Mouse (Mus musculus): ENCODE data around the gene Syngap1.
"Not testable (repeated sequence)": the region's sequence is repeated elsewhere in the genome, so short reads cannot be mapped to it uniquely, and the experiment has no call there.

The Syngap1 gene

DNA sequence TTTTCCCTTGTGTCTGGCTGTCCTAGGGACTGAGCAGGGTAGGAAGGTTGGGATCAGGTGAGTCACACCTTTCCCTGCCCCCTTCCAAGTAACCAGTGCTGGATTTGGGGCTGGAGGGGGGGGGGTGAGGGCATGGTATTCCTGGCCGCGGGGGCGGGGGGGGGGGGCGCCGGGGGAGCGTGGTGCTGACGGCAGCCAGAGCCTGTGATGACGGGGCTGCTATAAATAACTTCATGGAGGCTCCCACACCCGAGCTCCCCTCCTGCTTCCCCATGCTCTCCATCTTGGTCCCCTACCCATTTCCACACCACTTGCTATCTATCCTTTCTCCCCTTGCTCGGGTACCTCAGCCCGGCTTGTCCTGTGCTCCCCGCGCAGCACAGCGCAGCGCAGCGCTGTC, 12.7 kb downstream of the Syngap1 start:
- DNase-seq (ENCODE audit: low spot score in 2 of 2): no peak

DNA sequence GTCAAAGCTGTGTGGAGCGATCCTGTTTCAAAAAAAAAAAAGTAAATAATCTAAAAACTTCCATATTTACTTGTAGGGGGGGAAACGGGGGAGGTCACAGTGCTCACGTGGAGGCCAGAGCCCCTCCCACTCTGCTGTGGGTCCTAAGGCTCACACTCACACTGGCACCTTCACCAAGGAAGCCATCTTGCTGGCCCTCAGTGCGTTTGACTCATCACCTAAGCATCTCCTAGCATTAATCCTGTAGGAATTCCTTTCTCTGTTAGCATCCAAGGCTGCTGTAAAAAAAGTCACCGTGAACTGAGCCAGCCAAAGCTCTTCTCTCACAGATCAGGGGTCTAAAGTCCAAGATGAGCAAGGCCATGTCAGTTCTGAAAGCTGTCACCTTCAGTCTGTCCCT, 15.3 kb downstream of the Syngap1 start:
- DNase-seq (ENCODE audit: low spot score in 2 of 2): no peak

- no peak for DNase-seq (ENCODE audit: low spot score in 2 of 2)
Measured at GRCm38 (mm10) chr17:26956895-26957294, 15.8 kb downstream of the Syngap1 start.

- no peak for DNase-seq (ENCODE audit: low spot score in 2 of 2)
Measured at GRCm38 (mm10) chr17:26957872-26958271, 16.8 kb downstream of the Syngap1 start.

- DNase-seq (ENCODE audit: low spot score in 2 of 2): no peak
Measured at GRCm38 (mm10) chr17:26958880-26959279, 17.8 kb downstream of the Syngap1 start.

DNA sequence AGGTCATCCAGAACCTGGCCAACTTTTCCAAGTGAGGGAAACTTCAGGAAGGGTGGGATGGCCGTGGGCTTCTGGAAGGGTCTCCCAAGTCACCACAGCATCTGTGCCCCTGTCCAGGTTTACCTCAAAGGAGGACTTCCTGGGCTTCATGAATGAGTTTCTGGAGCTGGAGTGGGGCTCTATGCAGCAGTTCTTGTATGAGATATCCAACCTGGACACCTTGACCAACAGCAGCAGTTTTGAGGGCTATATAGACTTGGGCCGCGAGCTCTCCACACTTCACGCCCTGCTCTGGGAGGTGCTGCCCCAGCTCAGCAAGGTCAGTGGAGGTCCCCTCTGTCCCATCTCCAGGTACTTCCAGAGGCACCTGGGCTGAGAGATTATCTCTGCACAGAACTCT, 18.8 kb downstream of the Syngap1 start:
- no peak for DNase-seq (ENCODE audit: low spot score in 2 of 2)

DNA sequence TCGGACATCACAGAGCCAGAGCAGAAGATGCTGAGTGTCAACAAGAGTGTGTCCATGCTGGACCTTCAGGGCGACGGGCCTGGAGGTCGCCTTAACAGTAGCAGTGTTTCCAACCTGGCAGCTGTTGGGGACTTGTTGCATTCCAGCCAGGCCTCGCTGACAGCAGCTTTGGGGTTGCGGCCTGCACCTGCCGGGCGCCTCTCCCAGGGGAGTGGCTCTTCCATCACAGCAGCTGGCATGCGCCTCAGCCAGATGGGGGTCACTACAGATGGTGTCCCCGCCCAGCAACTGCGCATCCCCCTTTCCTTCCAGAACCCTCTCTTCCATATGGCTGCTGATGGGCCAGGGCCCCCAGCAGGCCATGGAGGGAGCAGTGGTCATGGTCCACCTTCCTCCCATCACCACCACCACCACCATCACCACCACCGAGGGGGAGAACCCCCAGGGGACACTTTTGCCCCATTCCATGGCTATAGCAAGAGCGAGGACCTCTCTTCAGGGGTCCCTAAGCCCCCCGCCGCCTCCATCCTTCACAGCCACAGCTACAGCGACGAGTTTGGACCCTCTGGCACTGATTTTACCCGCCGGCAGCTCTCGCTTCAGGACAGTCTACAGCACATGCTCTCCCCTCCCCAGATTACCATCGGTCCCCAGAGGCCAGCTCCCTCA, 20.7 kb downstream of the Syngap1 start:
- DNase-seq (ENCODE audit: low spot score in 2 of 2): no peak

DNA sequence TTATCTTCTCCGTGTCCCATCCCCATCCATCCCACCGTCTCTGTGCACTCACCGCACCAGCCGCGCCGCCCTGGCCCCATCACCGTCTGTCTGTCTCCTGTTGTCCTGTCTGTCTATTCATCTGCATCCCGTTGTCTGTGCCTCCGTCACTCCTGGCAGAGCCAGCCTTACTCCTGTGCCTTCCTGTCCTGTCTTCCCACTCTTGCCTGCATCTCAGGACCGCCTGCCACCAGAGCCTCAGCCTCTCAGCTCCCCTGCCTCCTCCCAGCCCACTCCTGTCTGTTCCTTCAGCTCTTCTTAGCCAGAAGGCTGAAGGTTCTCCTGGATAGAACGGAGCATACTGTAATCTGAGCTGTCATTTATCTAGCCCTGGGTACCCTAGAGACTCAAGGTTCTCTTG, 25.9 kb downstream of the Syngap1 start:
- no peak for DNase-seq (ENCODE audit: low spot score in 2 of 2)

- DNase-seq (ENCODE audit: low spot score in 2 of 2): no peak
Measured at GRCm38 (mm10) chr17:26967477-26967876, 26.4 kb downstream of the Syngap1 start.

GRCm38 (mm10) chr17:26968200-26968611, 27.2 kb downstream of the Syngap1 start:
- DNase-seq (ENCODE audit: low spot score in 2 of 2): no peak

DNA sequence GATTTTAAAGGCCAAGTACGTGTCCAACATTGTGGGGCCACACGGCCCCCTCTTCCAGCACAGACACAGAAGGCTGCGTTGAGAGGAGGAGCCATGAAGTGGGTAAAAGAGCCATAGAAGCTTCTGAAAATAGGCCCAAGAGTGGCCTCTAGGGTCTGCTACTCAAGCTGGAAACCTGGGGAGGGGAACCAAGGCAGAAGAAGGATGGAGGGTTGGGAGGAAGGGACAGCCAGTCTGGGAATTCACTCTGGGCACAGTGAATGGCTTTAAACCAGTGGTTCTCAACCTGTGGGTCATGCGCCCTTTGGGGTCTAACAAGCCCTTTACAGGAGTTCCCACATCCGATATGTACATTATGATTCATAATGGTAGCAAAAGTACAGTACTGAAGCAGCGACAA, 28.2 kb downstream of the Syngap1 start:
- DNase-seq (ENCODE audit: low spot score in 2 of 2): no peak

DNA sequence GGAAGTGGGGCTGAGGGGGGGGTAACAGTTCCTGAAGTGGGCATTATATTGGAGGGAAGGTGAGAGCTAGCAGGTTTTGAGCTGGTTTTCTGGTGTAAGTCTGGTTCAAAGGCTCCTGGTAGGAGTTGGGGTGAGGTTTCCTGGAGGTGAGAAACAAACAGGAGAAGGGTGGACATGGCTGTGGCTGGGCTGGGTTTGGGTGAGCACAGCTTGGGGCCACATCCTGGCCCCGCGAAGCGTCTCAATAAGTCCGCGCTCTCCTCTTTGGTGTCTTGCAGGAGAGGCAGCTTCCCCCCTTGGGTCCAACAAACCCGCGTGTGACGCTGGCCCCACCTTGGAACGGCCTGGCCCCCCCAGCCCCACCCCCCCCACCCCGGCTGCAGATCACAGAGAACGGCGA, 29.2 kb downstream of the Syngap1 start:
- no peak for DNase-seq (ENCODE audit: low spot score in 2 of 2)

GRCm38 (mm10) chr17:26971247-26971905, 30.3 kb downstream of the Syngap1 start:
- DNase-seq (ENCODE audit: low spot score in 2 of 2): no peak

DNA sequence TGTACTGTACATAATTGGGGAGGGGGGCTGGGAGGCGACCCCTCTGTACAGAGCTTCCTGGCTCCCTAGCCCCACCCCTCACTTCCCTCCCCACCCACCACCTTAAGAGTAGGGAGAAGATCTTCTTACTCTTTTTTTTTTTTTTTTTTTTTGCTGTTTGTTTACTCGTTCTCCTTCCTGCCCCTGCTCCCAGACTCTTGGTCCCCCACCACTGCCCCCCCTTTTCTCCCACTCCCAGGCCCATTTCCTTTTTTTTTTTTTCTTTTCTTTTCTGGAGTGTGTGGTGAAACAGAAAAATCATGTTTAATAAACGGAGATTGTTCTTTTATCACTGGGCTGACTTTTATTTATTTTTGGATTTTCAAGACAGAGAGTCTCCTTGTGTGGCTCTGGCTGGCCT, 31.1 kb downstream of the Syngap1 start:
- no peak for DNase-seq (ENCODE audit: low spot score in 2 of 2)

DNA sequence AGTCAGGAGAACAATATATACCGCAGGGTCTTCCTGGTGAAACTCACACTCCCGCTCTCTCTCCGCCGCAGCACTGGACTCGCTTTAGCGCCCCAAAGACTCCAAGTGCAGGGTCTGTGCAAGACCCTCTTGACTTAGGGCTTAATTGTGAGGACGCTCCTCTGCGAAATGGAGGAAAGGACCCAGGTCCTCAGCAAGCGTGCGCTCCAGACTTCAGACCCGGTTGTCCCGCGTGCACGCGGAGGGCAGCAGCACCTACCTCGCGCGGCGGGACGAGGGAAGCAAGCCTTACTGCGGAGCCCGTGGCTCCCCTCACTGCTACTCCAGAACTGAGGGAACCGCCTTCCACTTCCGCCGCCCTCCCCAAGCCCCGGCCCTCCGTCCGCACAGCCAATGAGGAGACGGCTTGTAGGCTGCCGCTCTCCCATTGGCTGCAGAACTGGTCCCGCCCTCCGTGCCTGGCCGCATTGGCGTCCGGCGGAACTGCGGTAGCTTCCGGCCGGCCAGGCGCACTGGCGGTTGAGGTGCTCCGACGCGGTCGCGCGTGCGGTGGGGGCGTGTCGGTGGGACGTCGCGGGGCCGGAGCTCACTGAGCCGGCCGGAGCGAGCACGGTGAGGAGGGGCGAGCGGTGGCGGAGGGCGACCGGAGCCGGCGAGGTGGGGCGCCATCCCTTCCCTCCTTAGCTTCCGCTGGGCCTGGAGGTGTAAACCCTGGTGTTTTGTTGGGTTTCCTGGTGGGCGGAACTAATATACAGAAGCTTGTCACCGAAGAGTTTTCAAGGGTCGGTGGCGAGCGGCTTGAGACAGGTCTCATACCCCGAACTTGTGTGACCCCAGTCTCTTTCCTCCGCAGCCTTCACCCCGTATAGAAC, 31.9 kb downstream of the Syngap1 start, which contains the start of gene Zbtb9:
Zbtb9 (plus strand) TSS at position 465 of the 872 bp plus-strand sequence.
- peak; percentile 91 to 95 for DNase-seq (ENCODE audit: low spot score in 2 of 2)

DNA sequence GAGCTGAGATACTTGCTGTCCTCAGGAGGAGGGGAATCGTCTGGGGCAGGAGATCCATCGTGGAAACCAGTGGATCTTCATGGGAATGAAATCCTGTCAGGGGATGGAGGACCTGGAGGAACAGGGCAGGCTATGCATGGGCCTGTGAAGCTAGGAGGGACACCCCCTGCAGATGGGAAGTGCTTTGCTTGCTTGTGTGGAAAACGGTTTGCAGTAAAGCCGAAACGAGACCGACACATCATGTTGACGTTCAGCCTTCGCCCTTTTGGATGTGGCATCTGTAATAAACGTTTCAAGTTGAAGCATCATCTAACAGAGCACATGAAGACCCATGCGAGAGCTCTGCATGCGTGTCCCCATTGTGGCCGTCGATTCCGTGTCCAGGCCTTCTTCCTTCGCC, 33.5 kb downstream of the Syngap1 start:
- no peak for DNase-seq (ENCODE audit: low spot score in 2 of 2)

DNA sequence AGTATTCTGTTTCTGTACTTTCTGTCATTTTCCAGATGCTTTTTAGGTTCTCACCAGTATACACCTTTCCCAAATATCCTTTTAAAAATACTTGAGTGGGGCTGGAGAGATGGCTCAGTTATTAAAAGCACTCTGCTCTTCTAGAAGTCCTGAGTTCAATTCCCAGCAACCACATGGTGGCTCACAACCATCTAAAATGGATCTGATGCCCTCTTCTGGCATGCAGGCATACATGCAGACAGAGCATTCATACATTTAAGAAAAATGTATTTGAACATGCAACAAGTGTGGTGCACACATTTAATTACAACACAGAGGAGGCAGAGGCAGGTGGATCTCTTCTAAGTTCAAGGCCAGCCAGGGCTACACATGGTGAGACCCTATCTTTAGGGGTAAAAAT, 34.4 kb downstream of the Syngap1 start:
- no peak for DNase-seq (ENCODE audit: low spot score in 2 of 2)

GRCm38 (mm10) chr17:26977354-26977753, 36.3 kb downstream of the Syngap1 start:
- not testable (repeated sequence) for DNase-seq (ENCODE audit: low spot score in 2 of 2)

- DNase-seq (ENCODE audit: low spot score in 2 of 2): no peak
Measured at GRCm38 (mm10) chr17:26979426-26979825, 38.4 kb downstream of the Syngap1 start.

GRCm38 (mm10) chr17:26981050-26981449, 40.0 kb downstream of the Syngap1 start:
- DNase-seq (ENCODE audit: low spot score in 2 of 2): no peak

GRCm38 (mm10) chr17:26983382-26983781, 42.3 kb downstream of the Syngap1 start:
- no peak for DNase-seq (ENCODE audit: low spot score in 2 of 2)

GRCm38 (mm10) chr17:26985503-26986179, 44.6 kb downstream of the Syngap1 start:
- no peak for DNase-seq (ENCODE audit: low spot score in 2 of 2)

Data from cerebellum, postnatal 4 days (tissue).